Mouse (Mus musculus) erythroblast, embryonic 14.5 days (primary cell): ENCODE results near the gene Rbm6.

Experiments
- GATA1 ChIP-seq: IDR thresholded peaks from 2 replicates; pipeline ENCODE4 v1.6.1; 2012; ENCODE audit warnings: low read length, inconsistent platforms, mixed read lengths
- TAL1 ChIP-seq: IDR thresholded peaks from 3 replicates; pipeline ENCODE4 v1.6.1; 2012; ENCODE audit warnings: low read length, inconsistent platforms, mixed read lengths

GRCm38 (mm10) chr9:107728919-107729670 is 143.9 kb downstream of the Rbm6 start:
- TF ChIP-seq GATA1: no peak
- no peak for TF ChIP-seq TAL1
